Mouse (Mus musculus): ENCODE results near the gene Cxcl15.

- TF ChIP-seq CHD2 (IDR thresholded peaks at IDR 0.05; ENCODE audit: low read length): no peak
- no peak for TF ChIP-seq CTCF (conservative IDR thresholded peaks at IDR 0.05 in 1 of 2, IDR thresholded peaks at IDR 0.05 in 1 of 2; ENCODE audit: low read depth in 2 of 2, low read length in 2 of 2)
- TF ChIP-seq HCFC1 (IDR thresholded peaks at IDR 0.05; ENCODE audit: low read depth, low read length): no peak
- TF ChIP-seq JUND (conservative IDR thresholded peaks at IDR 0.05; ENCODE audit: low read depth, low read length): no peak
- TF ChIP-seq EP300 (IDR thresholded peaks at IDR 0.05; ENCODE audit: low read length): no peak
- no peak for TF ChIP-seq POLR2A (IDR thresholded peaks at IDR 0.05; ENCODE audit: low read depth, low read length)
- no peak for TF ChIP-seq KAT2A (IDR thresholded peaks at IDR 0.05; ENCODE audit: insufficient replicate concordance, low read length)
- no peak for TF ChIP-seq TBP (conservative IDR thresholded peaks at IDR 0.05; ENCODE audit: low read depth, low read length)
- TF ChIP-seq GABPA (IDR thresholded peaks at IDR 0.05; ENCODE audit: insufficient replicate concordance, low read depth, low read length): no peak
Observed at GRCm38 (mm10) chr5:90778856-90779255, 15.5 kb upstream of the Cxcl15 start.
